Mouse (Mus musculus) E14TG2a.4 (cell line): ENCODE data around the gene Acp6.

Source experiments
- CTCF ChIP-seq: conservative IDR thresholded peaks from 2 replicates; pipeline ENCODE4 v1.5.1; 2014; ENCODE audit warnings: low read length
- NANOG ChIP-seq: IDR thresholded peaks from 2 replicates; pipeline ENCODE4 v1.6.1; 2014; ENCODE audit warnings: borderline replicate concordance, low read length, mixed read lengths
- POU5F1 ChIP-seq: IDR thresholded peaks from 2 replicates; pipeline ENCODE4 v1.6.1; 2014; ENCODE audit warnings: low read length, borderline replicate concordance

DNA sequence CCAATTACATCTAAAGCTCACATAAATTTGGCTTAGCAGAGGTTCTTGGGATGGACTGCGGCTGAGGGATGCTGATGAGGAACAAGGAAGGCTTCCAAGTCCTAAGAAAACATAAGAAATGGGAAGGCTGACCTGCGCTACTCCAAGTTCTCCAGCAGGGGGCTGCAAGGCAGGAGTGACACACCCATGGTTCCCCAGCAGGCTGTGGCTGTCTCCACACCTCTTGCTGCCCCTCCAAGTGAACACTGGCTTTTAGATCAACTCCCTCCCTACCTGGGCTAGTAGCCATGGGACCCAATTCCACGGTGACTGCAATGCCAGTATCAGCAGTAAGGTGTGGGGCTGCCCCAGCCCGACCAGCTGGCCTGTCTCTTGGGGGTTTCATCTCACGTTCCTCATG is 43.4 kb downstream of the Acp6 start:
- TF ChIP-seq CTCF (peak; percentile 81), POU5F1 (no peak), NANOG (no peak)
